8 mouse cellular contexts compared by ENCODE assay signal in the genomic region with DNA sequence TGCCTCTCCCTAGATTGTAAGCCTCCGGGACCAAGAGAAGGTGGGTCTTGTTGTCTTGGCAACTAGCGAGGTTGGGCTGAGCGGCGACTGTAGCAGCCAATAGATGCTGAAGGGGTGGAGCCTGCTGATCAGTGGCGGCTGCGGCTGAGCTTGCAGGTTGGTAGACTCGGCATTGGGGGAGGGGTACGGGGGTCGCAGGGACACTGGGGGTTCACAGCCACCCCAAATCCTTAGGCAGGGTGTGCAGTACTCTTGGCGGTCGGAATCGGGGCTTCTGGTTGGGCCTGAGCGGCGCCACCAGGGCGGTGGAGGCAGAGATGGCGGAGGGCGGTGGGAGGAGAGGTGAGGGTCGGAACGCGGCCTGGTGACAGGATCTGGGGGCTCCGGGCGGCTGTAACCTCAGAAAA. TPM values are rescaled to one million over a fixed set of nuclear protein-coding genes. Genes with fewer than 3 reads are reported as not detected.
DNase-seq lines count a peak whose midpoint lies in the region; ATAC-seq and TF ChIP-seq lines count a peak whose summit lies in the region.

No protein-coding gene starts in this region.

- H3K4me1 ChIP-seq in ES-Bruce4 (ENCODE audit: control insufficient read depth, insufficient read depth, low read length) = no peaks in the 10 kb centered on the region
- peaks cover 18% of the 10 kb centered on the region for H3K4me1 ChIP-seq in forebrain, embryonic 13.5 days
- H3K4me1 ChIP-seq in liver, postnatal 0 days (ENCODE audit: insufficient read depth) = peaks cover 34% of the 10 kb centered on the region
- H3K4me1 ChIP-seq in neural tube, embryonic 14.5 days (ENCODE audit: control insufficient read depth, insufficient read depth, low read length) = peaks cover 13% of the 10 kb centered on the region; the same call in 1 of the 2 replicates

- TF ChIP-seq CTCF in ES-Bruce4 (IDR thresholded peaks at IDR 0.05; ENCODE audit: low read depth, low read length) = no peak
- TF ChIP-seq CTCF in liver, postnatal 0 days (IDR thresholded peaks at IDR 0.05; ENCODE audit: low read depth) = no peak

- TF ChIP-seq POLR2A in ES-Bruce4 (IDR thresholded peaks at IDR 0.05; ENCODE audit: insufficient read depth, low read length) = no peak

- intact Hi-C loops in heart, postnatal 10 days (cut with DNase I) = no loop called here

- DNase-seq in heart, postnatal 10 days = peak; percentile 96
- DNase-seq in large intestine, adult 2 months (ENCODE audit: low read depth, low spot score) = peak; percentile 85
- DNase-seq in liver, postnatal 0 days = peak; percentile 91
- peak; percentile 94 for DNase-seq in testis, postnatal 10 days (ENCODE audit: low spot score)

- H3K9ac ChIP-seq in ES-Bruce4 (ENCODE audit: low read depth, poor library complexity, severe bottlenecking) = peak overlapping the region; percentile 80
- peak overlapping the region; percentile 85 for H3K9ac ChIP-seq in forebrain, embryonic 13.5 days
- peak overlapping the region; percentile 76 for H3K9ac ChIP-seq in liver, postnatal 0 days (replicated peaks)
- H3K9ac ChIP-seq in neural tube, embryonic 14.5 days (replicated peaks; ENCODE audit: low read depth, low read length) = peak overlapping the region; percentile 87

- H3K9me3 ChIP-seq in ES-Bruce4 (replicated peaks; ENCODE audit: control insufficient read depth, insufficient read depth, low read length, poor library complexity, severe bottlenecking) = no peaks in the 10 kb centered on the region
- no peaks in the 10 kb centered on the region for H3K9me3 ChIP-seq in forebrain, embryonic 13.5 days (replicated peaks)
- H3K9me3 ChIP-seq in liver, postnatal 0 days (ENCODE audit: low read length) = no peaks in the 10 kb centered on the region
- H3K9me3 ChIP-seq in neural tube, embryonic 14.5 days (ENCODE audit: control insufficient read depth, low read length) = no peaks in the 10 kb centered on the region

- H3K4me2 ChIP-seq in forebrain, embryonic 13.5 days = peak overlapping the region; percentile 94
- H3K4me2 ChIP-seq in liver, postnatal 0 days (ENCODE audit: low read depth, low read length) = peak overlapping the region; percentile 85
- peak overlapping the region; percentile 73 for H3K4me2 ChIP-seq in neural tube, embryonic 14.5 days (ENCODE audit: low read depth, low read length)

- peak; percentile 99 for ATAC-seq in cerebellum, adult (ENCODE audit: insufficient number of reproducible peaks, low FRiP score, low TSS enrichment)
- peak; percentile 100 for ATAC-seq in forebrain, embryonic 13.5 days
- peak; percentile 94 for ATAC-seq in liver, postnatal 0 days
- ATAC-seq in neural tube, embryonic 14.5 days (ENCODE audit: low read depth) = peak; percentile 100

- no peaks in the 10 kb centered on the region for H3K36me3 ChIP-seq in ES-Bruce4 (ENCODE audit: control insufficient read depth, insufficient read depth, low read length, poor library complexity, severe bottlenecking)
- peaks cover 26% of the 10 kb centered on the region for H3K36me3 ChIP-seq in forebrain, embryonic 13.5 days (ENCODE audit: poor library complexity, severe bottlenecking)
- H3K36me3 ChIP-seq in liver, postnatal 0 days (replicated peaks; ENCODE audit: insufficient read depth, low read length) = peaks cover 19% of the 10 kb centered on the region
- H3K36me3 ChIP-seq in neural tube, embryonic 14.5 days (ENCODE audit: control insufficient read depth, insufficient read depth, low read length) = peaks cover 10% of the 10 kb centered on the region; the same call in 1 of the 2 replicates

- WGBS in forebrain, embryonic 13.5 days = 0% methylated on average over 22 of the region's 22 CpGs
- WGBS in large intestine, adult 2 months = under 1% methylated on average over 22 of the region's 22 CpGs
- 0% methylated on average over 22 of the region's 22 CpGs for WGBS in liver, postnatal 0 days (ENCODE audit: insufficient replicate concordance)
- WGBS in neural tube, embryonic 14.5 days = under 1% methylated on average over 22 of the region's 22 CpGs

- TF ChIP-seq EP300 in ES-Bruce4 (IDR thresholded peaks at IDR 0.05; ENCODE audit: insufficient read depth, low read depth, low read length) = no peak
- TF ChIP-seq EP300 in liver, postnatal 0 days (IDR thresholded peaks at IDR 0.05; ENCODE audit: low read depth) = no peak

- no peaks in the 10 kb centered on the region for H3K27me3 ChIP-seq in ES-Bruce4 (ENCODE audit: control insufficient read depth, insufficient read depth, low read length, poor library complexity, severe bottlenecking)
- H3K27me3 ChIP-seq in forebrain, embryonic 13.5 days = no peaks in the 10 kb centered on the region
- no peaks in the 10 kb centered on the region for H3K27me3 ChIP-seq in liver, postnatal 0 days (ENCODE audit: insufficient read depth, low read length)
- no peaks in the 10 kb centered on the region for H3K27me3 ChIP-seq in neural tube, embryonic 14.5 days (ENCODE audit: control insufficient read depth, insufficient read depth, low read length)

- peak overlapping the region; percentile 98 for H3K4me3 ChIP-seq in ES-Bruce4 (ENCODE audit: low read depth, low read length)
- H3K4me3 ChIP-seq in forebrain, embryonic 13.5 days = peak overlapping the region; percentile 69
- H3K4me3 ChIP-seq in liver, postnatal 0 days (ENCODE audit: low read depth, low read length) = peak overlapping the region; percentile 86
- H3K4me3 ChIP-seq in neural tube, embryonic 14.5 days (ENCODE audit: low read depth, low read length) = peak overlapping the region; percentile 76

- no peak overlapping the region for H3K27ac ChIP-seq in ES-Bruce4 (ENCODE audit: insufficient read depth, low read length)
- peak overlapping the region; percentile 58; the same call in 1 of the 2 replicates for H3K27ac ChIP-seq in forebrain, embryonic 13.5 days
- H3K27ac ChIP-seq in liver, postnatal 0 days (ENCODE audit: low read depth) = peak overlapping the region; percentile 73
- H3K27ac ChIP-seq in neural tube, embryonic 14.5 days (ENCODE audit: low read depth, low read length) = peak overlapping the region; percentile 76

RNA-seq across cellular contexts. Expression of gene Tmem9, which starts 10.0 kb away (rescaled TPM):
- 61.1 and 62.1 TPM in 2 replicates for polyA plus RNA-seq in ES-Bruce4 (2011; ENCODE audit: insufficient read depth, insufficient read length, low read depth, missing spikeins)
- polyA plus RNA-seq in forebrain, embryonic 13.5 days (2015; fragmentation: Nextera tagmentation; extraction: Ambion mirVana) = 130 and 149 TPM in 2 replicates
- total RNA-seq in heart, postnatal 10 days (2021) = 10 to 100 TPM; 23.8 to 26.1 TPM
- 23.1 and 28.7 TPM in 2 replicates for polyA plus RNA-seq in large intestine, adult 2 months (2012; rRNA removed)
- 56.4 and 57.4 TPM in 2 replicates for polyA plus RNA-seq in liver, postnatal 0 days (2015; fragmentation: Nextera tagmentation; extraction: Ambion mirVana)
- polyA plus RNA-seq in neural tube, embryonic 14.5 days (2014; fragmentation: Nextera tagmentation; extraction: Ambion mirVana) = 69.9 and 115 TPM in 2 replicates

RNA-seq across cellular contexts. Expression of gene Igfn1, which starts 11.8 kb away (rescaled TPM):
- polyA plus RNA-seq in ES-Bruce4 (2011; ENCODE audit: insufficient read depth, insufficient read length, low read depth, missing spikeins) = not detected in 2 replicates
- not detected in 2 replicates for polyA plus RNA-seq in forebrain, embryonic 13.5 days (2015; fragmentation: Nextera tagmentation; extraction: Ambion mirVana)
- under 1 TPM; 0.05 TPM for total RNA-seq in heart, postnatal 10 days (2021)
- 0.16 TPM in 1 of 2 replicates, not detected in the other for polyA plus RNA-seq in large intestine, adult 2 months (2012; rRNA removed)
- polyA plus RNA-seq in liver, postnatal 0 days (2015; fragmentation: Nextera tagmentation; extraction: Ambion mirVana) = not detected in 2 replicates
- 0.08 TPM in 1 of 2 replicates, not detected in the other for polyA plus RNA-seq in neural tube, embryonic 14.5 days (2014; fragmentation: Nextera tagmentation; extraction: Ambion mirVana)

RNA-seq across cellular contexts. Expression of gene Ascl5, which starts 32.7 kb away (rescaled TPM):
- polyA plus RNA-seq in ES-Bruce4 (2011; ENCODE audit: insufficient read depth, insufficient read length, low read depth, missing spikeins) = not detected in 2 replicates
- not detected in 2 replicates for polyA plus RNA-seq in forebrain, embryonic 13.5 days (2015; fragmentation: Nextera tagmentation; extraction: Ambion mirVana)
- total RNA-seq in heart, postnatal 10 days (2021) = not detected
- polyA plus RNA-seq in large intestine, adult 2 months (2012; rRNA removed) = not detected in 2 replicates
- not detected in 2 replicates for polyA plus RNA-seq in liver, postnatal 0 days (2015; fragmentation: Nextera tagmentation; extraction: Ambion mirVana)
- polyA plus RNA-seq in neural tube, embryonic 14.5 days (2014; fragmentation: Nextera tagmentation; extraction: Ambion mirVana) = not detected in 2 replicates

RNA-seq across cellular contexts. Expression of gene Cacna1s, which starts 34.6 kb away (rescaled TPM):
- 1.0 and 1.2 TPM in 2 replicates for polyA plus RNA-seq in ES-Bruce4 (2011; ENCODE audit: insufficient read depth, insufficient read length, low read depth, missing spikeins)
- 0.31 TPM in 1 of 2 replicates, not detected in the other for polyA plus RNA-seq in forebrain, embryonic 13.5 days (2015; fragmentation: Nextera tagmentation; extraction: Ambion mirVana)
- total RNA-seq in heart, postnatal 10 days (2021) = 1 to 10 TPM in 1 of 2 experiments, under 1 TPM in 1; 0.94 to 1.2 TPM
- 2.9 and 3.3 TPM in 2 replicates for polyA plus RNA-seq in large intestine, adult 2 months (2012; rRNA removed)
- 0.37 TPM in 1 of 2 replicates, not detected in the other for polyA plus RNA-seq in liver, postnatal 0 days (2015; fragmentation: Nextera tagmentation; extraction: Ambion mirVana)
- polyA plus RNA-seq in neural tube, embryonic 14.5 days (2014; fragmentation: Nextera tagmentation; extraction: Ambion mirVana) = 0.20 TPM in 1 of 2 replicates, not detected in the other
